Mouse (Mus musculus): ENCODE data around the gene Uqcrq. TPM values are rescaled to one million over a fixed set of nuclear protein-coding genes. Genes with fewer than 3 reads are reported as not detected.

The Uqcrq gene
- polyA plus RNA-seq, 1 experiment from 2014 or later, result 916 TPM

- H3K27me3 ChIP-seq (replicated peaks; ENCODE audit: control insufficient read depth, insufficient read depth, low read length), result peaks cover 13% of the 10 kb centered on the region
- no peak for ATAC-seq
- no peak overlapping the region for H3K9ac ChIP-seq (ENCODE audit: low read depth, low read length)
- H3K4me2 ChIP-seq (ENCODE audit: low read length), result no peak overlapping the region
- H3K4me3 ChIP-seq (ENCODE audit: low read length), result no peak overlapping the region
- no peak overlapping the region for H3K27ac ChIP-seq (ENCODE audit: low read depth, low read length)
- WGBS, result 87% methylated on average over 5 of the region's 5 CpGs
- no peaks in the 10 kb centered on the region for H3K9me3 ChIP-seq (ENCODE audit: control insufficient read depth, low read length)
- no peaks in the 10 kb centered on the region for H3K36me3 ChIP-seq (ENCODE audit: control insufficient read depth, insufficient read depth, low read length)
- H3K4me1 ChIP-seq (ENCODE audit: control insufficient read depth, insufficient read depth, low read depth, low read length), result peaks cover 5% of the 10 kb centered on the region
Measured at GRCm38 (mm10) chr11:53453031-53453430, 22.4 kb upstream of the Uqcrq start.

- Histone ChIP-seq H3K36me3 (ENCODE audit: control insufficient read depth, insufficient read depth, low read length) (no peaks in the 10 kb centered on the region), H3K27me3 (replicated peaks; ENCODE audit: control insufficient read depth, insufficient read depth, low read length) (peaks cover 9% of the 10 kb centered on the region)
- WGBS, result 93% methylated on average over 9 of the region's 9 CpGs
Measured at GRCm38 (mm10) chr11:53452396-53452795, 21.8 kb upstream of the Uqcrq start.

GRCm38 (mm10) chr11:53451361-53451760 is 20.7 kb upstream of the Uqcrq start:
- Histone ChIP-seq H3K36me3 (ENCODE audit: control insufficient read depth, insufficient read depth, low read length) (no peaks in the 10 kb centered on the region), H3K9me3 (ENCODE audit: control insufficient read depth, low read length) (no peaks in the 10 kb centered on the region), H3K9ac (ENCODE audit: low read depth, low read length) (no peak overlapping the region), H3K4me1 (ENCODE audit: control insufficient read depth, insufficient read depth, low read depth, low read length) (no peaks in the 10 kb centered on the region), H3K4me2 (ENCODE audit: low read length) (no peak overlapping the region), H3K27ac (ENCODE audit: low read depth, low read length) (no peak overlapping the region), H3K4me3 (ENCODE audit: low read length) (no peak overlapping the region), H3K27me3 (replicated peaks; ENCODE audit: control insufficient read depth, insufficient read depth, low read length) (peaks cover 5% of the 10 kb centered on the region)
- 83% methylated on average over 2 of the region's 2 CpGs for WGBS
- no peak for ATAC-seq

More at GRCm38 (mm10) chr11:53452396-53452795, 21.8 kb upstream of the Uqcrq start:
- Histone ChIP-seq H3K9me3 (ENCODE audit: control insufficient read depth, low read length) (no peaks in the 10 kb centered on the region), H3K4me1 (ENCODE audit: control insufficient read depth, insufficient read depth, low read depth, low read length) (peaks cover 5% of the 10 kb centered on the region), H3K4me3 (ENCODE audit: low read length) (no peak overlapping the region), H3K27ac (ENCODE audit: low read depth, low read length) (no peak overlapping the region), H3K4me2 (ENCODE audit: low read length) (no peak overlapping the region), H3K9ac (ENCODE audit: low read depth, low read length) (no peak overlapping the region)
- ATAC-seq, result no peak

GRCm38 (mm10) chr11:53450070-53450705 is 19.6 kb upstream of the Uqcrq start:
- no peaks in the 10 kb centered on the region for H3K27me3 ChIP-seq (replicated peaks; ENCODE audit: control insufficient read depth, insufficient read depth, low read length)
- 66% methylated on average over 15 of the region's 15 CpGs for WGBS

GRCm38 (mm10) chr11:53448529-53448928 is 17.9 kb upstream of the Uqcrq start:
- H3K27ac ChIP-seq (ENCODE audit: low read depth, low read length), result no peak overlapping the region
- no peak overlapping the region for H3K4me3 ChIP-seq (ENCODE audit: low read length)
- no peak overlapping the region for H3K4me2 ChIP-seq (ENCODE audit: low read length)
- no peak for ATAC-seq
- no peaks in the 10 kb centered on the region for H3K9me3 ChIP-seq (ENCODE audit: control insufficient read depth, low read length)
- H3K4me1 ChIP-seq (ENCODE audit: control insufficient read depth, insufficient read depth, low read depth, low read length), result no peaks in the 10 kb centered on the region
- H3K36me3 ChIP-seq (ENCODE audit: control insufficient read depth, insufficient read depth, low read length), result no peaks in the 10 kb centered on the region
- 57% methylated on average over 1 of the region's 1 CpGs for WGBS
- H3K27me3 ChIP-seq (replicated peaks; ENCODE audit: control insufficient read depth, insufficient read depth, low read length), result no peaks in the 10 kb centered on the region
- H3K9ac ChIP-seq (ENCODE audit: low read depth, low read length), result no peak overlapping the region

More at GRCm38 (mm10) chr11:53450070-53450705, 19.6 kb upstream of the Uqcrq start:
- no peak for ATAC-seq
- Histone ChIP-seq H3K27ac (ENCODE audit: low read depth, low read length) (no peak overlapping the region), H3K4me1 (ENCODE audit: control insufficient read depth, insufficient read depth, low read depth, low read length) (no peaks in the 10 kb centered on the region), H3K4me3 (ENCODE audit: low read length) (no peak overlapping the region), H3K9ac (ENCODE audit: low read depth, low read length) (no peak overlapping the region), H3K4me2 (ENCODE audit: low read length) (no peak overlapping the region), H3K36me3 (ENCODE audit: control insufficient read depth, insufficient read depth, low read length) (no peaks in the 10 kb centered on the region), H3K9me3 (ENCODE audit: control insufficient read depth, low read length) (no peaks in the 10 kb centered on the region)

GRCm38 (mm10) chr11:53447996-53448395 is 17.4 kb upstream of the Uqcrq start:
- Histone ChIP-seq H3K4me3 (ENCODE audit: low read length) (no peak overlapping the region), H3K9ac (ENCODE audit: low read depth, low read length) (no peak overlapping the region), H3K27me3 (replicated peaks; ENCODE audit: control insufficient read depth, insufficient read depth, low read length) (no peaks in the 10 kb centered on the region), H3K27ac (ENCODE audit: low read depth, low read length) (no peak overlapping the region), H3K4me2 (ENCODE audit: low read length) (no peak overlapping the region), H3K9me3 (ENCODE audit: control insufficient read depth, low read length) (no peaks in the 10 kb centered on the region), H3K36me3 (ENCODE audit: control insufficient read depth, insufficient read depth, low read length) (no peaks in the 10 kb centered on the region), H3K4me1 (ENCODE audit: control insufficient read depth, insufficient read depth, low read depth, low read length) (no peaks in the 10 kb centered on the region)
- 85% methylated on average over 8 of the region's 8 CpGs for WGBS
- no peak for ATAC-seq

- Histone ChIP-seq H3K27ac (ENCODE audit: low read depth, low read length) (no peak overlapping the region), H3K4me3 (ENCODE audit: low read length) (no peak overlapping the region), H3K4me1 (ENCODE audit: control insufficient read depth, insufficient read depth, low read depth, low read length) (no peaks in the 10 kb centered on the region), H3K36me3 (ENCODE audit: control insufficient read depth, insufficient read depth, low read length) (no peaks in the 10 kb centered on the region), H3K27me3 (replicated peaks; ENCODE audit: control insufficient read depth, insufficient read depth, low read length) (no peaks in the 10 kb centered on the region), H3K9me3 (ENCODE audit: control insufficient read depth, low read length) (no peaks in the 10 kb centered on the region), H3K4me2 (ENCODE audit: low read length) (no peak overlapping the region), H3K9ac (ENCODE audit: low read depth, low read length) (no peak overlapping the region)
- WGBS, result 93% methylated on average over 13 of the region's 13 CpGs
- ATAC-seq, result no peak
Measured at GRCm38 (mm10) chr11:53446183-53446582, 15.6 kb upstream of the Uqcrq start.

GRCm38 (mm10) chr11:53445562-53445961 is 14.9 kb upstream of the Uqcrq start:
- H3K4me3 ChIP-seq (ENCODE audit: low read length), result no peak overlapping the region
- H3K9ac ChIP-seq (ENCODE audit: low read depth, low read length), result no peak overlapping the region
- WGBS, result 63% methylated on average over 13 of the region's 13 CpGs
- ATAC-seq, result no peak
- no peaks in the 10 kb centered on the region for H3K27me3 ChIP-seq (replicated peaks; ENCODE audit: control insufficient read depth, insufficient read depth, low read length)
- no peak overlapping the region for H3K27ac ChIP-seq (ENCODE audit: low read depth, low read length)
- no peaks in the 10 kb centered on the region for H3K9me3 ChIP-seq (ENCODE audit: control insufficient read depth, low read length)
- H3K4me1 ChIP-seq (ENCODE audit: control insufficient read depth, insufficient read depth, low read depth, low read length), result no peaks in the 10 kb centered on the region
- no peak overlapping the region for H3K4me2 ChIP-seq (ENCODE audit: low read length)
- no peaks in the 10 kb centered on the region for H3K36me3 ChIP-seq (ENCODE audit: control insufficient read depth, insufficient read depth, low read length)

GRCm38 (mm10) chr11:53443861-53444260 is 13.2 kb upstream of the Uqcrq start:
- H3K9ac ChIP-seq (ENCODE audit: low read depth, low read length), result no peak overlapping the region
- H3K27ac ChIP-seq (ENCODE audit: low read depth, low read length), result no peak overlapping the region
- no peaks in the 10 kb centered on the region for H3K36me3 ChIP-seq (ENCODE audit: control insufficient read depth, insufficient read depth, low read length)
- no peaks in the 10 kb centered on the region for H3K4me1 ChIP-seq (ENCODE audit: control insufficient read depth, insufficient read depth, low read depth, low read length)
- no peak for ATAC-seq
- no peak overlapping the region for H3K4me2 ChIP-seq (ENCODE audit: low read length)
- no peaks in the 10 kb centered on the region for H3K9me3 ChIP-seq (ENCODE audit: control insufficient read depth, low read length)
- WGBS, result 33% methylated on average over 6 of the region's 6 CpGs
- H3K27me3 ChIP-seq (replicated peaks; ENCODE audit: control insufficient read depth, insufficient read depth, low read length), result no peaks in the 10 kb centered on the region
- H3K4me3 ChIP-seq (ENCODE audit: low read length), result no peak overlapping the region

Data from hindbrain, embryonic 16.5 days (tissue).